Mouse (Mus musculus): Measurements from ENCODE around the gene Fam117a. TPM values are rescaled to one million over a fixed set of nuclear protein-coding genes. Genes with fewer than 3 reads are reported as not detected.

The Fam117a gene
- 39.2 and 45.2 TPM in 2 replicates for polyA plus RNA-seq (2012; rRNA removed)

GRCm38 (mm10) chr11:95336568-95337128 is at the start of gene Fam117a:
Fam117a (plus strand) TSS chr11:95337018.

GRCm38 (mm10) chr11:95310007-95310647 is 26.7 kb upstream of the Fam117a start, which contains the start of gene Kat7:
Kat7 (minus strand) TSS chr11:95310246.

DNA sequence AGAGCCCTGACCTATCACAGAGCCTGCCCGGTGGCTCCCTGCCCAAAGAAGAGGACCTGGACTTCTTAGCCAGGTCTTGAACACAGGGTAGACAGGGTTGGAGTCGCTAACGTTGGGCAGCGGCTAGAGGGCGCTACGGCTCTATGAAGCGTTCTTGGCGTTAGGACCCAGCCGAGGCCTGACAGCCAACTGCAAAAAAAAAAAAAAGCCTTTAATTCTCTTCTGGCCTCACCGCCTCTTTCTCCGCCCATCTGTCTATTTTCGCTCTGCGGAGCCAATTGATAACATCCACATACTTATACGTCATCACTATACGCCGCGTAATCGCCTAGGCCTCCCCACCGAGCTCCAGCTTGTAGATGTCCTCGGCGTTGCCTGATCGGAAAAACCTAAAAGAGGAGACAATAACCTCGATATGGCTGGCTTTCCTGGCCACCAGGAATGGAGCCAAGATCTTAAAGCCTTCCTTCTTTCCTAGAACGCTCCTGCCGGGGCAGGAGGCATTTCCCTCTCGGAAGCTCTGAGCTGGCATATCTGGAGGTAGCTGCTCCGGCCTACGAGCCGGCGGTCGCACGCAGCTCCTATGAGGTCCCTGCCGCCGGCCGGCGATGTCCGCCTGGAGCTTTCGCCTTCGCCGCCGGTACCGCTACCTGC is 47.6 kb downstream of the Fam117a start, which contains the start of gene Slc35b1:
Gene Slc35b1 (plus strand): TSS at position 374 of the 654 bp plus-strand sequence.

GRCm38 (mm10) chr11:95413641-95414535 is 77.1 kb downstream of the Fam117a start, which contains the start of gene Spop:
Spop (plus strand) TSS chr11:95414080.

Other genes with a start within 250 kb of the Fam117a start
- gene Dlx3, start 216.9 kb upstream of the Fam117a start, polyA plus RNA-seq (2012; rRNA removed) = 0.10 and 0.15 TPM in 2 replicates
- gene Dlx4, start 190.8 kb upstream of the Fam117a start, polyA plus RNA-seq (2012; rRNA removed) = 0.25 and 0.36 TPM in 2 replicates
- gene Tac4, start 75.5 kb upstream of the Fam117a start, polyA plus RNA-seq (2012; rRNA removed) = not detected in 2 replicates
- 30.4 and 42.3 TPM in 2 replicates for gene Kat7, start 26.8 kb upstream of the Fam117a start, polyA plus RNA-seq (2012; rRNA removed)
- gene Slc35b1, start 47.7 kb downstream of the Fam117a start, polyA plus RNA-seq (2012; rRNA removed) = 82.1 and 102 TPM in 2 replicates
- gene Spop, start 77.1 kb downstream of the Fam117a start, polyA plus RNA-seq (2012; rRNA removed) = 71.3 and 74.6 TPM in 2 replicates
- 2.6 and 3.4 TPM in 2 replicates for gene Nxph3, start 177.6 kb downstream of the Fam117a start, polyA plus RNA-seq (2012; rRNA removed)